In the genomic region with DNA sequence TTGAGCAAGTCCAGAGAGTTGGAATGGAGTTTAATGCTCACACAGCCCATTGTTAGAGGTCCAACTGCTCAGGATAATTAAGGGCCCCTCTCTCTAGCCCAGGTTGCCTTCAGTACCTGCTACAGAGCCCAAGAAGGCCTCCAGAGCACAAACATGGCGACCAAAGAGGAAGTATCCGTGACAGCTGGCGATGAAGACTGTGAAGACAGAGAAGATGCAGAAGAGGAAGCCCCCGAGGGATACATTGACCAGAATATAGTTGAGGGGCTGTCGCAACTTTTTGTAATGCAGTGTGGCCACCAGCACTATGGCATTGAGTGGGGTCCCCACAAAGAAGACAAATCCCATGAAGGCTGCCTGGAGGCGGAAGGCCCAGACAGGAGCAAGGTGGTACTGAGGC, we compare ENCODE assay signal across 38 mouse cellular contexts. TPM values are rescaled to one million over a fixed set of nuclear protein-coding genes. Genes with fewer than 3 reads are reported as not detected.
"Had no signal": no experiment of that assay in that cellular context is flagged by ENCODE, and none has a peak within 500 bp of the region (broad histone marks: within the 10 kb centered on the region; RNA-seq: fewer than 3 reads in every experiment).

No protein-coding gene starts in this region.

- H3K27ac ChIP-seq: heart, embryonic 13.5 days; heart, embryonic 15.5 days; hindbrain, embryonic 10.5 days; hindbrain, embryonic 12.5 days; hindbrain, embryonic 13.5 days; hindbrain, embryonic 14.5 days; hindbrain, embryonic 15.5 days; hindbrain, postnatal 0 days; intestine, embryonic 15.5 days; kidney, embryonic 15.5 days; kidney, postnatal 0 days; layer of hippocampus, adult 2 months; left cerebral cortex, adult 2 months had no signal

- H3K4me2 ChIP-seq: heart, embryonic 11.5 days; heart, embryonic 12.5 days; heart, embryonic 13.5 days; heart, embryonic 15.5 days; hindbrain, embryonic 12.5 days; hindbrain, embryonic 13.5 days; hindbrain, embryonic 14.5 days; hindbrain, embryonic 15.5 days; intestine, embryonic 15.5 days; kidney, embryonic 15.5 days had no signal

- DNase-seq: heart, postnatal 10 days; heart, postnatal 14 days; heart, postnatal 36 days; heart, postnatal 4 days; kidney, adult 11 months; kidney, adult 18-20 months; kidney, adult 2 months; kidney, adult 8-10 months; kidney, adult 9 months; kidney, postnatal 10 days; kidney, postnatal 14 days; kidney, postnatal 25 days; kidney, postnatal 36 days; kidney, postnatal 4 days; layer of hippocampus, adult 9-11 months; layer of hippocampus, postnatal 36 days had no signal

- H3K9ac ChIP-seq: heart, embryonic 12.5 days; heart, embryonic 13.5 days; heart, embryonic 15.5 days; hindbrain, embryonic 12.5 days; hindbrain, embryonic 13.5 days; hindbrain, embryonic 14.5 days; hindbrain, embryonic 15.5 days; intestine, embryonic 15.5 days; kidney, embryonic 15.5 days had no signal

- H3K27me3 ChIP-seq: heart, embryonic 12.5 days; heart, embryonic 13.5 days; heart, embryonic 15.5 days; hindbrain, embryonic 12.5 days; hindbrain, embryonic 13.5 days; hindbrain, embryonic 15.5 days; intestine, embryonic 15.5 days; kidney, embryonic 15.5 days had no signal

- H3K4me1 ChIP-seq: hindbrain, embryonic 12.5 days; hindbrain, embryonic 13.5 days; hindbrain, embryonic 15.5 days; intestine, embryonic 15.5 days; kidney, embryonic 15.5 days had no signal

- H3K9me3 ChIP-seq: heart, embryonic 12.5 days; heart, embryonic 13.5 days; heart, embryonic 15.5 days; hindbrain, embryonic 10.5 days; hindbrain, embryonic 12.5 days; hindbrain, embryonic 13.5 days; hindbrain, embryonic 15.5 days; intestine, embryonic 15.5 days; kidney, embryonic 15.5 days had no signal

- H3K4me3 ChIP-seq: heart, embryonic 12.5 days; heart, embryonic 13.5 days; heart, embryonic 15.5 days; hindbrain, embryonic 10.5 days; hindbrain, embryonic 12.5 days; hindbrain, embryonic 13.5 days; hindbrain, embryonic 15.5 days; intestine, embryonic 15.5 days; kidney, embryonic 15.5 days; layer of hippocampus, adult 2 months; left cerebral cortex, adult 2 months had no signal

- ATAC-seq: hindbrain, embryonic 16.5 days; hindbrain, postnatal 0 days; inflammation-experienced regulatory T-cells, adult 6 months; intestine, embryonic 15.5 days; intestine, embryonic 16.5 days; intestine, postnatal 0 days had no signal

RNA-seq across cellular contexts. Expression of a gene that starts 8.3 kb away (rescaled TPM):
- total RNA-seq: heart, postnatal 10 days; heart, postnatal 14 days; heart, postnatal 25 days; heart, postnatal 4 days; hematopoietic stem cell, adult 5-6 weeks; layer of hippocampus, adult 18-20 months; layer of hippocampus, adult 2 months; layer of hippocampus, postnatal 36 days had no signal
- polyA plus RNA-seq: kidney, adult 2 months had no signal

RNA-seq across cellular contexts. Expression of a gene that starts 53.1 kb away (rescaled TPM):
- total RNA-seq: hematopoietic stem cell, adult 5-6 weeks had no signal
- polyA plus RNA-seq: inflammation-experienced regulatory T-cells, adult 6 months had no signal
